Mouse (Mus musculus) adrenal gland, postnatal 10 days (tissue): Measurements from ENCODE around the gene Trim54. TPM values are rescaled to one million over a fixed set of nuclear protein-coding genes. Genes with fewer than 3 reads are reported as not detected.

Source experiments
- DNase-seq: peaks from one replicate; pipeline ENCODE4 v3.0.0; 2021; ENCODE audit warnings: mixed read lengths
- total RNA-seq, 2 experiments: library from RNA; stranded (reverse); gene quantifications; 2 replicates each; pipeline ENCODE4 v1.2.3; 2021

Gene Trim54
- total RNA-seq, 2 experiments from 2014 or later: 3.3 to 16.1 TPM

- DNase-seq: no peak
Observed at GRCm38 (mm10) chr5:31181183-31181770, 64.8 kb downstream of the Trim54 start.

GRCm38 (mm10) chr5:31183678-31184077 lies 67.2 kb downstream of the Trim54 start:
- no peak for DNase-seq

Other genes with a start within 250 kb of the Trim54 start
- gene Tmem214, start 248.7 kb upstream of the Trim54 start, total RNA-seq: 10 to 100 TPM; 49.4 to 50.4 TPM
- 10 to 100 TPM; 12.4 to 17.0 TPM for gene Agbl5, start 228.0 kb upstream of the Trim54 start, total RNA-seq
- gene Ost4, start 208.9 kb upstream of the Trim54 start, total RNA-seq: 100 to 1,000 TPM; 208 to 219 TPM
- gene Emilin1, start 203.3 kb upstream of the Trim54 start, total RNA-seq: 10 to 100 TPM; 60.0 to 63.4 TPM
- 10 to 100 TPM; 64.3 to 89.4 TPM for gene Khk, start 195.3 kb upstream of the Trim54 start, total RNA-seq
- 1 to 10 TPM; 2.8 to 5.1 TPM for gene Cgref1, start 171.1 kb upstream of the Trim54 start, total RNA-seq
- gene Preb, start 156.4 kb upstream of the Trim54 start, total RNA-seq: 100 to 1,000 TPM; 110 to 118 TPM
- under 1 TPM; 0.39 to 0.99 TPM for gene Tcf23, start 148.1 kb upstream of the Trim54 start, total RNA-seq
- 100 to 1,000 TPM; 123 to 129 TPM for gene Atraid, start 68.4 kb upstream of the Trim54 start, total RNA-seq
- 10 to 100 TPM; 14.1 to 16.0 TPM for gene Slc5a6, start 67.8 kb upstream of the Trim54 start, total RNA-seq
- 10 to 100 TPM; 29.3 to 41.2 TPM for gene Cad, start 61.9 kb upstream of the Trim54 start, total RNA-seq
- not detected for gene Dnajc5g, start 10.4 kb upstream of the Trim54 start, total RNA-seq
- gene Slc30a3, start 8.5 kb upstream of the Trim54 start, total RNA-seq: under 1 TPM; 0.60 to 0.76 TPM
- not detected for gene Ucn, start 22.1 kb downstream of the Trim54 start, total RNA-seq
- gene Mpv17, start 37.5 kb downstream of the Trim54 start, total RNA-seq: 10 to 100 TPM; 42.3 to 46.1 TPM
- gene Gm29609, start 63.2 kb downstream of the Trim54 start, total RNA-seq: 1 to 10 TPM; 1.5 to 2.8 TPM
- 10 to 100 TPM; 46.3 to 64.2 TPM for gene Gtf3c2, start 63.4 kb downstream of the Trim54 start, total RNA-seq
- gene Snx17, start 76.5 kb downstream of the Trim54 start, total RNA-seq: 10 to 100 TPM; 79.2 to 90.3 TPM
- 10 to 100 TPM; 38.9 to 48.2 TPM for gene Eif2b4, start 76.7 kb downstream of the Trim54 start, total RNA-seq
- gene Zfp513, start 85.6 kb downstream of the Trim54 start, total RNA-seq: 10 to 100 TPM; 23.0 to 23.7 TPM
- 100 to 1,000 TPM; 125 to 127 TPM for gene Ppm1g, start 104.0 kb downstream of the Trim54 start, total RNA-seq
- 10 to 100 TPM; 79.6 to 86.2 TPM for gene Nrbp1, start 124.2 kb downstream of the Trim54 start, total RNA-seq
- under 1 TPM in 1 of 2 experiments, not detected in 1; 0.97 TPM for gene Gm9970, start 124.5 kb downstream of the Trim54 start, total RNA-seq
- 1 to 10 TPM; 3.0 to 4.9 TPM for gene Krtcap3, start 135.0 kb downstream of the Trim54 start, total RNA-seq
- gene Ift172, start 174.4 kb downstream of the Trim54 start, total RNA-seq: 10 to 100 TPM; 27.7 to 36.2 TPM
- gene Fndc4, start 179.4 kb downstream of the Trim54 start, total RNA-seq: 10 to 100 TPM in 1 of 2 experiments, 1 to 10 TPM in 1; 6.8 to 10.7 TPM
- gene Gckr, start 180.7 kb downstream of the Trim54 start, total RNA-seq: 10 to 100 TPM; 14.5 to 32.1 TPM